Mouse (Mus musculus) right cerebral cortex, postnatal 10 days (tissue): ENCODE results near the gene Alg14.

Experiments
- DNase-seq, 2 experiments: peaks; one replicate each; pipeline ENCODE4 v3.0.0; 2021; ENCODE audit warnings: low spot score in 2 of 2

The Alg14 gene

DNA sequence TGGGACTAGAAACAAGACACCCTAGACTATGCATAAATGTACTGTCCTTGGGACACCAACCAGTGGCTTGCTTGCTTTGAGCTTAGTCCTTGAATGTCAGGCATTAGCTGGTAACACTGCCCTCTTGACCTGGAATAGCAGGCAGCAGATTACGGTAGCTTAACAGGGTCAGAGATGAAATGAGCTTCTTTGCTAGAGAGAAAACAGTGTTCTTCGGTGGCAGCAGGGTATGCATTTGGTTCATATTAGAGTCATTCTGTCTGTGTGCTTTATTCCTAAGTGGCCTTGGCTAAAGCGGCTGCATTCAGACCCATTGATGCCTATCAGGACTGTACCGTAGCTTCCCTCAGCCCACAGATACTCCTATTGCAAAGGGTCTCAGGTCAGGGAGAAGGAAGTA, 72.8 kb downstream of the Alg14 start:
- no peak for DNase-seq

DNA sequence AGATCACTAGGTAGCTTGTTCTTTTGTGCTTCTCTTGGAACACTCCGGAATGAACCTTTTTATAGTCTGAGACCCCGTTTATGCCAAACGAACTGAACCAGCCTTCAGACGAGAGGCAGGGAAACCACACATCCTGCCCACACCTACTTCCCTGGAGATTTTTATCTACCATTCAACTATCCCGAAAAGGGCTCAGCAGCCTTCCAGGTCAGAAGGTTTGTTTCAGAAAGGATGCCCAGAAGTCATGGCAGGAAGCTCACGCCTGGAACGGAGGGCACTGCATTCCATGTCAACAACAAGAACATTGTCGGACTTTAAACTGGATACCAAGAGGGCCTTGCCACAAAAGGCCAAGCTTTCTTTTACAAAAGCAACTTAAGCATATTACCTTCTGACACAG, 73.6 kb downstream of the Alg14 start:
- DNase-seq: no peak

DNA sequence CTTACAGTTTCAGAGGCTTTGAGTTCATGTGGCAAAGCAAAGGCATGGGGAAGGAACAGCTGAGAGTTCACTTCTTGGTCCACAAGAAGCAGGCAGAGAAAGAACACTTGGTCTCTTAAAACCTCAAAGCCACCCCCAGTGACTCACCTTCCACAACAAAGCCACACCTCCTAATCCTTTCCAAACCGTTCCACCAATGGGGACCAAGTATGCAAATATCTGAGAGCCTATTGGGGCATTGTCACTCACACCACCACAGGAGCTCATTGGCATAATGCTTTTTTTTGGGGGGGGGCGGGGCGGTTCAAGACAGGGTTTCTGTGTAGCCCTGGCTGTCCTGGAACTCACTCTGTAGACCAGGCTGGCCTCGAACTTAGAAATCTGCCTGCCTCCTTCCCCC, 77.0 kb downstream of the Alg14 start:
- DNase-seq: no peak

DNA sequence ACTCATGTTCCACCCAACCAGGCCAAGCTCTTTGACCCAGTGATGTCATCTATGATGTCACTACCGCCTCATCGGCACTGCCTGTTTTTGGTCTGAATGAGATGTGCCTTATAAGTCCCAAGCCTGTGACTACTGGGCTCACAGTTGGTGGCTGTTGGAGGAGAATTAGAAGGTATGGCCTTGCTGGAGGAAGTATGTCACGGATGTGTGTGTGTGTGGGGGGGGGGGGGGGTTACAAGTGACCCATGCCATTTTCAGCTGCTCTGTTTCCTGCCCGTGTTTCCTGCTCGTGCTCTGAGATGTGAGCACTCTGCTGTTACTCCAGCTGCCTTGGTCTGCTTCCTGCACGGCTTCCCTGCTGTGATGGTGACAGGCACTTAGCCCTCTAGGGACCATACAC, 77.9 kb downstream of the Alg14 start:
- DNase-seq: no peak

DNA sequence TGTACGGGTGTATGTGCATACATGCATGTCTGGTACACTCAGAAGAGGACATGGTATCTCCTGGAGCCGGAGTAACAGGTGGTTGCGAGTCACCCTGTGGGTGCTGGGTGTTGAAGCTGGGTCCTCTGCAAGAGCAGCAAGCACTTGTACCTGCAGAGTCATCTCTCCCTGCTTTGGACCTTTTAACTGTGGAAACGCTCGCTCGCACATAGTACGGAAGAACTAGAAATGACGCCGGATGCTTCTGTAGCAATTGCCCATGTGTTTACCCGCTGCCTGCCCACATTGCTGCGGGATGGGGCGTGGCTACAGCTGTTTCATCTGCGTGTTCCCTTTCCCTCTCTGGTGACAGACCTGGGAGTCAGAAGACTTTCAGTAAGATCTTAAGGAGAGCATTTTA, 78.7 kb downstream of the Alg14 start:
- no peak for DNase-seq

DNA sequence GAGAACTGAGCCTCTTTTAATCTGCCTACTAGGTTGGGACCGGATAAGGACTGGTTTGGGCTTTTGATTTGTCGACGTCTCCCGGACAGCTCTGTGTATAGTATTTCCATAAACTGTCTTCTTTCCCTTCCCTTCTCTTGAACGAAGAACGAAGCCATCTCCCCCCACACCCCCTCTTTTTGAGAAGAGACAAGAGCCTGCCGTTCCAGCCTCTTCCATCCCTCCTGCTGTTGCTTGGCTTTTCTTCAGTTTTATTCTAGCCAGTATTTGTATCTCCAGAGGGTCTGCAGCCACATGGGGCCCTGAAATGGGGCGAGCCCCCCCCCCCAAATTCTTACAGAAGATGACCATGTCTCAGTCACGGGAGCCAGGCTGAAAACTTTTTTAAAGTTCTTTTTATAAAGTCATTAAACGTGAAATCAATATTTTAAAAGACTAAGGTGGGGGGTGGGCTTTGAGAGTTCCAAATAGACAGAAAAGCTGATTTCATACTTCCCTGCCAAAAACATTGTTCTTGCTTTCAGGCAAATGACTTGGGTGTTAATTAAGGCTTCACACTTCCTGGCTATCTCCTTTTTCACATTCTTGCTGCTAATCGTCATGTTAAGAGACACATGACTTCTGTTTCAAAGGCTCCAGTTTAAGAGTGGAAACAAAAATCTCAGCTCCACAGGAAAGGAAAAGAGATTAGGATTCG, 79.4 kb downstream of the Alg14 start:
- no peak for DNase-seq

DNA sequence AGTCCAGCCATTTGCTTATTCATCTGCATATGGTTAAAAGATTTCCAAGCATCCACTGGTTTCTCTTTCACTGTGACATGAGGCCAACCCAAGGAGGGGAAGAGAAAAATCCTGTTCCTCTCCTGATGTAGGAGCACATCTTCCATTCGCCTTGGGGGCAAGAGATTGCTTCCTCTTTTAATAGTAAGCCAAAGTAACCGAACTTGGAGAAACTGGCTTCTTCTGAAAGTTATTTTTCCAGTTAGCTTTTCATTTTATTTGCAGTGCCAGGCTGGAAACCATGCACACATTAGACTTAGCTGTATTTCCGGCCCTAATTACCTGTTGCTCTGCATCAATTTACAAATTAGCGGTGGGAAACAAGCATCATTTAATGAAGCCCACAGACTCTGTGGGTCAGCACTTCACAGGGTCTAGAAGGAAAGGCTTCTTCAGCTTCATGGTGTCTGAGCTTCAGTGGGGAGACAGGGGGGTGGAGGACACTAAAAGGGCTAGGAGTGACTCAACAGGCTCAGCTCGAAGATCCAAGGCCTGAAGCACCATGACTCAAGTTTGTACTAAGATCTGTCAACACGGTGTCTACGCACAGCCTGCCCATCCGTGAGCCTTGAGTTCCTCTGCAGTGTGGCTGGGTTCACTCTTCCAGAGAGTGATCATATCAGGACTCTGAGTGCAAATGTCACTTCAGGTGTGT, 80.1 kb downstream of the Alg14 start:
- DNase-seq: no peak

DNA sequence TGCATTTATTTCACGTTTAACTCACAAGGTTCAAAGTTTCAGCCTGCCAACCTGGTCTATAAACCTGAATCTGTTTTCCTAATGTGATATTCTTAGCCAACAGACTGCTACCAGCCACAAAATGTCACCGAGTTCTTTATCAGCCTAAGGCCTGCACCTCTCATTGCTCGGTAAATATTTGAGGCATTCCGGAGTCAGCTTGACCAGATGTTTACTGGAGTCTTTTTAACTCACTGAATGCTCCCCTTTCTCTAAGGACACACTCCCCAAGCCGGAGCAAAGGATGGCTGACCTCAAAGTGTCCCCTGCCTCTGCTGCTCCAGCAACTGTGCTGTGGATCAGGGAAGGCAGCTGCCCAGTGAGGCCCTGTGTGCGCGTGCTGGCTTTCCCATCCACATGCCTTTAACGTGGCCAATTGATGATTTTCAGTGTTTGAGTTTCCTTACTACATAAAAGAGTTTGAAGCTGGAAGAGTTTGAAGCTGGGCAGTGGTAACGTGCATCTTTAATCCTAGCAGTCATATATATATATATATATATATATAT, 82.4 kb downstream of the Alg14 start:
- DNase-seq: no peak

DNA sequence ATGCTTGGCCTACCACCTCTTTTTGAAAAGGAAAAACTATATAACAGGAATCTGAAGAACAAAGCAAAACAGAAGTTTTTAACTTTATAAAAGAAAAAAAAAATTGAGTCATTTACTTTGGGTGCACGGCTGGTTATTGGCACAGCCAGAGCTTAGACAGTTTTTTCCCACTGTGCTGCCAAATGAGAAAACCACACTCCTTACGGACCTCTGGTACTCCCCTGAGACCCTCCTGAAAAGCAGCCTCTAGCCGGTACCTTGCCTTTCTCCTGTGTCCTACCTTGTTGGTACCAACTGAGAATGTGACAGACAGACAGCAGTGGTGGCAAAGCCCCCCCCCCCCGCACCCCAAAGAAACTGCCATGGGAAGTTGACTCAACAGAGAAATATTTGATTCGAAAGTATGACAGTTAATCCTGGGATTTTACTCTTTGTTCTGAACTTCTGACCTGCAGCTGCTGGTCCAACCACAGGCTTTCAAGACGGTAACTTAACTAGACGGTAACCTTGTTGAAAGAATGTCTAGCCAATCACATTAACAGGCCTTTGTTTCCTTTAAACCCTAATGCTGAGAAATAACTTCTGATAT, 84.1 kb downstream of the Alg14 start:
- no peak for DNase-seq

DNA sequence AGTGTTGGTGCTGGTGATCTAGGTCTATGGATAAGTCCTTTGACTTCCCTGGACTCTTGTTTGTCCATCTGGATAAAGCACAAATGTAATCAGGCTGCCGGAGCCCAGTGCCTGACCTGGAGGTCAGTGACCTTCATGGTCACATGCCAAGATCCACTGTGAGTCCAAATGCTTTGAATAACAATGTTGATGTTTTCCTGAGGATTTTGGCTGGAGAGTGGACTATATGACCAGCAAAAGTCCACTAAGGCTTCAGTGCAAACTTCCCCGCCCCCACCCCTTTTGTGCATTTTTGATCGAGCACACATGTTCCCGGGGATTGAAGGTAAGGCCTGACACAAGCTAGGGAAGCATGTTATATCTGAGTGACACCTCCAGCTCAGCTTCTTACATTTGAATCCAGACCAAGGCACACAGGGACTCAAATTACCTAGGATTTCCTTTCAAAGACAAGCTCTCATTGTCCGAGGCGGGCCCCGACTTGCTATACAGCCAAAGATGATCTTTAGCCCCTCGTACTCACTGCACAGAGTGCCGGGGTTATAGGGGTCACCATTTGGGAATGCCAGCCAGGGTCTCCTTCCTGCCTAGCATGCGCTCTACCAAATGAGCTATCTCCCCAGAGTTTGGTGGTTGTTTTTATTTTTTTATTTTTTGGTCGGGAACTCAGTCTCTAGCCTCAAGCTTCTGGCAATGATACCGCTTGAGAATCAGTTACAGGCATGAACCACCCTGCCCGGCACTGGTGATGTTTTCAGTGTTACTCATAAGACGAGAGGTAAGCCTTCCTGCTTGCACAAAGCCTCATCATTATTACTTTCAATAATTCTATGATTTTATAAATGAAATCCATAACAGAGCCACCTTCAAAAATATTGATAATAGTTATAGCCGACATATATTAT, 87.4 kb downstream of the Alg14 start:
- no peak for DNase-seq

DNA sequence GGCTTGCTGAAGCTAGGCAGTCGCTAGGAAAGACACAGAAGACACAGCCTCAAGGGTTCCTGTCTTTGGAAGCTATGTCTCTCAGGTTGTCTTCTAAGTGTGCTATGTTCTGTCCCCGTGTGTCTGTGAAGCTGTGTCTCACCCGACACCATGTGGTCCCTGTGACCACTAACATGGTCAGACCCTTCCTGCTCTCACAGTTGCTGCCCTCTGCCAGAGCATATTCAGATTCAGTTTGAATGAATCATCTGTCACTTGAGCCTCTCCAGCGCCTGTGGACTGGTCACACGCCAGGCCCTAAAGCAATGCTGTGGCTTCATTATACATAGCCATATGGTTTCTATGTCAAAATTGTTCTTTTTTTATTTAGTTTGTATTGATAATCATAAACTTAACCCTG, 88.1 kb downstream of the Alg14 start:
- no peak for DNase-seq

DNA sequence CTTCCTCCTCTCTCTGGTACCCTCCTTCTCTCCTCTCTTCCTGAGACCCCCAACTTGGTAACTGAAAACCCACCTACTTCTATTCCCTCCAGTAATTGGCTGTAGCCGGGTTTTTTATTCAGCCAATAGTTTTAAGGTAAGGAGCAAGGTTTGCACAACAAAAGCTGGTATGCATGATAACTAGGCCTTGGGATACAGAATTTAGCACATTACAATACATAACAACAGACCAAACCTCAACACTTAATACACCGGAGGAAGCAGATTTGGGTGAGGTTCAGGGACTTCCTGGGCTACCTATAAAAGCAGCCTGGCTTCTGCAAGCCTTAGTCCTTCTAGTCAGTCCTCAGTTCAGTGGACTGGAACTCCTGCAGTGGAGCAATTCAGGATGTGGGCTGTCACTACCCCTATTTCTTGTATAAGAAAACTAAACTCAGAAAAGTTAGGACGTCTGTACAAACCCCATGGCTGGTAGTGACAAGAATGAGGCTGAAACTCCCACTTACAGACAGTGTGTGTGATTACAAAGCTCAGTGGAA, 96.0 kb downstream of the Alg14 start:
- no peak for DNase-seq

DNA sequence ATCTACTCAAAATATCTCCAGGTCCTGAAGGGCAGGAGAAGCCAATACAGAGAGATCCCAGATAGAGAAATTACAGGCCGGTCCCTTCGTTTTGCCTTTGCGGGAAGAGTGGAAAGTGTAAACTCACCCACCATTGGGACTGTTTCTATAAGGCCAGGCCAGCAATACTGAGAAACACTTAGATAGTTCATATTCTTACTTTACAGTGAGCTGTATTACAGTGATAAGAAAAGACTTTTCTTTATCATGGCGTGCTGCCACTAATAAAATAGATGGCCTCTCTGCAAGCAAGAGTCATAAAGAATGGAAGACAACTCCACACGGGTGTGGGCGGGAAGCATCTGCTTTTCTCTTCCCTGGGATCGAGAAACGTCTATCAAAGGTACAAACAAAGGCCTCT, 97.8 kb downstream of the Alg14 start:
- no peak for DNase-seq

DNA sequence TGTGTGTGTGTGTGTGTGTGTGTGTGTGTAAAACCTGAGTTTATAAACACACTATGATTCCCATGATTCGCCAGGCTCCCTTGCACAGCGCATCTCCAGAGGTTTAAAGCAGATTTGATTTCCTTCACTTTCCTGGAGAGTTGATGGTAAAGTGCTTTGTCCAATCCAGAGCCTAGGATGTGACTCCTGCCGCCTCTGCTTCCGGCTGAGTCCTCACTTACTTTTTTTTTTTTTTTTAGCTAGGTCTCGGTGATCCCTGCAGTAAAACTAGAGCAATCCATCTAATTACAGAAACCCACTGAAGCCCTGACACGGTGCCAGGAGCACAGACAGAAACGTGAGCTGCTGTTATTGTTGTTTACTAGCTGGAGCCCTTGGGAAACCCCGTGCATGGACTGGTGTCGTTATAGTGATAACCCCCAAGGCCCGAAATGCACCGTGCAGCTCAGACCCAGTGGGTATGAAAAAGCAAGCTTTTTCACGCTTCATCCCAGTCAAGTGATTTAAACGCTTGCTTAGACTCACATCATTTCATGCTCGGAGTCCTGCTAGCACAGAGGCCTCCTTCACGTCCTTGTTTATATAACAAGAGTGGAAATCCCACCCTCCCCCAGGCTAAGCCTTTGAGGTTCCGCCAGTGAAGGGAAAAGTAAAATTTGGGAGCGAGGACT, 98.4 kb downstream of the Alg14 start:
- DNase-seq: peak; percentile 37 to 39

DNA sequence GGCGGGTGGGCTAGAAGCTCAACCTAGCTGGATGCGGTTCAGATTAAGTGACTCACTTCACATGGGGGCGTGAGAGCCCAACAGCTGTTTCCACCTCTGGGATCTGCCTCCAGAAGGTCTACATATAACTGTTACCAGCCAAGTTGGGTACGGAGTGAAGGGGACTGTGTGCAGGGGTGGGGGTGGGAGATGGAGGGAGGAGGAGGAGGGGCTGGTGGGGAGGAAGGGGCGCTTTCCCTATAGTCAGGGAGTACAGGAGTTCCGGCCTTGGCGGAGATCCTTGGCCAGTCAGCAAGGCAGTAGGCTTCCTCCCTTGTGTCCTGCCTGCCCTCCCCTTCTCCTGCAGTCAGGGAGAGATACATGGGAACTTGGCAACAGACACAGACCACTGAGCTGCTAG, 99.2 kb downstream of the Alg14 start:
- DNase-seq: no peak

DNA sequence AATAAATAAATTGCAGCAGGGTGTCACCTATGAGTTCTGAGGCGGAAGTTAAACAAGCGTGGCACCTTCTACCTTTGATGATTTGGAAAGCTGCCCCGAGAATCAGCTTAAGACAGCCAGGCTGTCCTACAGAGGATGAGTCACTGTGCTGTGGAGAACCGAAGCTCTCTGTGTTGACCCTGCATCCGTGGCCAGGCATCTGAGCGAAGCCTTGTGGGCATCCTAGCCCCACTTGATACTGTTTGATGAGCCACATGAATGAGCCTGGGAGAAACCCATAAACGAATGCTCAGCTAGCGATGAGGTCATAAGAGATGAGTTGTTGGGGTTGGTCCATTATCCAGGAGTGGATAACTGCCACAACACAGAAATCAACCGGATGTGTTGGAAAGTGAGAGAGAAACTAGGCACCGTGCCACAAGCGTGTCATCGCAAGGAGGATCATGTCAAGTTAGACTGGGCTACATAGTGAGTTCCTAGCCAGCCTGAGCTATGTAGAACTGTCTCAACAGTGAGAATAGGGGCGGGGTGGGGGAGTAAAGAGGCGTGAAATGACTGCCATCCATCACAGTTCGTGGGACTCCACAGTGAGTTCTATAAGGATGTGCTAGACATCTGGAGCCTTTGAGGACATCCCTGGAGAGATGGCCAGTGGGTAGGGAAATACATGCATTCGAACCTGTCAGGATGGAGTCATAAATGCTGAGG, 104.2 kb downstream of the Alg14 start:
- no peak for DNase-seq

DNA sequence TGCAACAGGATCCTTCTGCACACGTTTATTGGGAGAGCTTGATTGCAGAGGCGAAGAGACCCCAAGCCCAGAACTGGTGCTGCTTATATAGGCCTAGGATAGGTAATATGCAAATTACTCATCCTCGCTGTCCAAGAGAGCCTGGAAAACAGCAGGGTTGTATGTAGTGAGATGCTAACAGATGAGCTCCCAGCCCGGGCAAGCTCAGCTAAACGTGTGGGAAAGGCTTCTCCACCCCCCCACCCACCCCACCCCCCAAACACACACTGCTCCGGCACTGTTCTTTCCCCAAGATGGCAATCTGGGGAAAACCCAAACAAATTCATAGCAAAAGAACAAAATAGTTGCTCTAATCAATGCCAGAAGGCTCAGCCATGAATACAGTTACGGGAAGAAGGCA, 105.0 kb downstream of the Alg14 start:
- DNase-seq: no peak

DNA sequence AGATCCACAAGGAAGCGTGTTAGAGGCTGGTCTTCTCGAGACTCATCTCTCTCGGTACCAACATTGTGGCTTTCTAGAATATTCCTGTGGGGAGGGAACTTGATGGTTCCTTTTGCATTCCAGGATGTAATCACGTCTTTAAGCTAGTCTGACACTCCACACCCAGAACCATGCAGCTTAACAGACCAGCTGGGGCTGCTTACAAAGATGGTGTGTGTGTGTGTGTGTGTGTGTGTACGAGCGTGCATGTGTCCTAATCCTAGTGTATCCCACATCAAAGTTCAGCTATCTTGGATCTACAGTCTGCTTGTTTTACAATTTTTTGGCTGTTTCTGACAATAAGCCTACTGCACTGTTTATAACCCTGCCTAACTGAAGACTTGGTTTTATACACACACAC, 105.4 kb downstream of the Alg14 start:
- no peak for DNase-seq

DNA sequence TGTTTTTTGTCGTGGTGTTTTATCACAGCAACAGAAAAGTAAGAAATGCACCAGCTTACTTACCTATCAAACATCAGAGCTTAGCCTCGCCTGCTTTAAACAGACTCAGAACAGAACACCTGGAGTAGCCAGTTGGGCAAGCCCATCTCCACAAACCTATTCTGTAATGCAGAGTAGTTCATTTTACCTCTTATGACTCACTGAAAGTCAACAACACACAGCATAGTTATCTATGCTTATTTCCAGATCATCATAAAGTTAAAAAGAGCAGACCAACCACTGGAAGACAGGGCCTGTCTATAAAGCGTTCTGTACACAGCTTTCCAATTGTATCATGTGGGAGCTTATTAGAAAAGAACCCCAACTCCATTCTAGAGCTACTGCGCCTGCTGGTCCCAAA, 109.8 kb downstream of the Alg14 start:
- DNase-seq: no peak

DNA sequence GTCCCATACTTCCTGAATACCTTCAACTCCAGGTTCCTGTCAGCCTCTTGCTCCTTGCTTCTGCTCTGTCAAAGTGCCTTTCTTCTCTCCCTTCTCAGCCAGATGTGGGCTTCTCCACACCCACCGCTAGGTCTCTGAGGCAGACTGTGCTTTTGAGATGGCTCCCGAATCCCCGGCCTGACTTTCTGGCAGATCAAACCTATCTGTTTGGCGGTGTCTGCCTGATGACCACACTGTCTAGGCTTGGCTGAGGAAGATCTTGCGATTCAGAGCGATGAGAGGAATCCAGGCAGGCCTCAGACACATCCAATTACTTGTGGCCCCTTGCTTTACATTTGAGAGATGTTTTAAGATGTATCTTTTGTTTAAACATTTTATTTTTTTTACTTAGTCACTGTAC, 110.5 kb downstream of the Alg14 start:
- no peak for DNase-seq

DNA sequence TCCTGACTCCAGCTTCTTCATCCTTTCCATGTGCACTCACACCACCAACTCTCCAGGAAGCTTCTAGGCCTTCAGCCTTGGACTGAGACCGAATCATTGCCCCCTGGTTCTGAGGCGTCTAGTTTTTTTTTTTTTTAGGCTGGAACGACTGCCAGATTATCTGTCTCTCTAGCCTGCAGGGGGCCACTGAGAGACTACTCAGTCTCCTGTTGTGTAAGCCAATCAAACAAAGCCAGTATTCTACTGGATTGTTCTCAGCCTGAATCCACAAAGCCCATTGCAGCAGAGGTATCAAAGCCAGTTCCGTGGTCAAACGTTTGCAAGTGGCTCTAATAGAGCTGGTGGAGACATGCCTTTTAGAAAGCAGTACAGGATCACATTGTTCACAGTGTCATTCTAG, 111.9 kb downstream of the Alg14 start:
- DNase-seq: no peak
